Mouse (Mus musculus): ENCODE data around the gene Stxbp1.

The Stxbp1 gene

GRCm38 (mm10) chr2:32857584-32857983 is 10.5 kb upstream of the Stxbp1 start:
- ChIA-PET POLR2A (interaction anchor here (0.6 to 1.5 kb wide), 35 partner anchors 14 to 1296 kb away, joined by 3 to 9 read pairs (median 3); partner anchors contain the start of genes Lrsam1 (in 1 of the 4), Rpl12 (in 1 of the 4), Slc2a8 (in 1 of the 4) and St6galnac4 (in 1 of the 4)), CTCF (interaction anchor here (0.5 to 1.5 kb wide), 148 partner anchors 8 to 590 kb away, joined by 3 to 74 read pairs (median 4); partner anchors contain the start of genes Tor2a (in 3 of the 4), Stxbp1 (in 2 of the 4), Cfap157 (in 1 of the 4) and Fpgs (in 1 of the 4))

- ChIA-PET POLR2A (interaction anchor here in 2 of 4 experiments (0.5 to 1.6 kb wide), 3 partner anchors 73 to 113 kb away, joined by 3 to 7 read pairs (median 5); no protein-coding TSS in a partner anchor), CTCF (interaction anchor here in 3 of 4 experiments (0.5 to 5.9 kb wide), 13 partner anchors 10 to 454 kb away, joined by 3 to 98 read pairs (median 5); no protein-coding TSS in a partner anchor)
Observed at GRCm38 (mm10) chr2:32855790-32856465, 8.9 kb upstream of the Stxbp1 start.

- ChIA-PET CTCF (interaction anchor here (0.7 to 5.9 kb wide), 28 partner anchors 10 to 453 kb away, joined by 3 to 98 read pairs (median 6); partner anchors contain the start of gene Tor2a (in 1 of the 4)), POLR2A (interaction anchor here in 3 of 4 experiments (0.5 to 1.7 kb wide), 6 partner anchors 73 to 128 kb away, joined by 3 to 7 read pairs (median 4); no protein-coding TSS in a partner anchor)
Observed at GRCm38 (mm10) chr2:32855046-32855785, 8.2 kb upstream of the Stxbp1 start.

GRCm38 (mm10) chr2:32854206-32854605 is 7.2 kb upstream of the Stxbp1 start:
- ChIA-PET CTCF (interaction anchor here (0.5 to 5.9 kb wide), 68 partner anchors 9 to 594 kb away, joined by 3 to 98 read pairs (median 5); partner anchors contain the start of genes Tor2a (in 2 of the 4), Cfap157 (in 1 of the 4), Eng (in 1 of the 4) and Pip5kl1 (in 1 of the 4)), POLR2A (interaction anchor here in 3 of 4 experiments (0.7 to 1.7 kb wide), 12 partner anchors 12 to 146 kb away, joined by 3 to 6 read pairs (median 4); partner anchors contain the start of genes Lrsam1 (in 1 of the 3), Rpl12 (in 1 of the 3) and Tor2a (in 1 of the 3))

GRCm38 (mm10) chr2:32853716-32854115 is 6.7 kb upstream of the Stxbp1 start:
- CTCF ChIA-PET = interaction anchor here (0.6 to 5.9 kb wide), 59 partner anchors 9 to 279 kb away, joined by 3 to 98 read pairs (median 5); partner anchors contain the start of genes Tor2a (in 2 of the 4), Cfap157 (in 1 of the 4), Eng (in 1 of the 4) and Garnl3 (in 1 of the 4)
- POLR2A ChIA-PET = interaction anchor here in 2 of 4 experiments (0.7 to 1.7 kb wide), 11 partner anchors 11 to 145 kb away, joined by 3 to 6 read pairs (median 4); partner anchors contain the start of genes Lrsam1 (in 1 of the 2), Rpl12 (in 1 of the 2) and Tor2a (in 1 of the 2)

- POLR2A ChIA-PET = interaction anchor here in 3 of 4 experiments (0.5 to 2.6 kb wide), 23 partner anchors 8 to 1340 kb away, joined by 3 to 11 read pairs (median 3); partner anchors contain the start of genes Lrsam1 (in 3 of the 3), Rpl12 (in 3 of the 3) and Slc2a8 (in 1 of the 3)
Observed at GRCm38 (mm10) chr2:32852156-32852555, 5.1 kb upstream of the Stxbp1 start.

GRCm38 (mm10) chr2:32847468-32847821 is 400 bp upstream of the Stxbp1 start:
- ChIA-PET POLR2A (interaction anchor here in 2 of 4 experiments (1.0 to 1.2 kb wide), 3 partner anchors 13 to 138 kb away, joined by 3 read pairs; partner anchors contain the start of genes Lrsam1 (in 1 of the 2) and Rpl12 (in 1 of the 2)), CTCF (interaction anchor here in 2 of 4 experiments (0.6 to 1.2 kb wide), 6 partner anchors 10 to 82 kb away, joined by 3 to 6 read pairs (median 3); no protein-coding TSS in a partner anchor)

More at GRCm38 (mm10) chr2:32852156-32852555, 5.1 kb upstream of the Stxbp1 start:
- CTCF ChIA-PET = interaction anchor here (0.6 to 5.9 kb wide), 35 partner anchors 8 to 280 kb away, joined by 3 to 98 read pairs (median 4); partner anchors contain the start of genes Tor2a (in 2 of the 4) and Garnl3 (in 1 of the 4)

- ChIA-PET POLR2A (interaction anchor here in 2 of 4 experiments (0.6 to 0.7 kb wide), 7 partner anchors 27 to 1096 kb away, joined by 3 to 8 read pairs (median 5); no protein-coding TSS in a partner anchor), CTCF (interaction anchor here in 2 of 4 experiments (0.6 to 1.3 kb wide), 7 partner anchors 11 to 507 kb away, joined by 3 to 6 read pairs (median 3); no protein-coding TSS in a partner anchor)
Observed at GRCm38 (mm10) chr2:32846101-32846804, 792 bp downstream of the Stxbp1 start.

GRCm38 (mm10) chr2:32845572-32846100 is 1.4 kb downstream of the Stxbp1 start:
- ChIA-PET CTCF (interaction anchor here in 2 of 4 experiments (0.6 to 1.4 kb wide), 8 partner anchors 9 to 508 kb away, joined by 3 to 6 read pairs (median 3); no protein-coding TSS in a partner anchor), POLR2A (no interaction called here)

GRCm38 (mm10) chr2:32842558-32842957 is 4.5 kb downstream of the Stxbp1 start:
- CTCF ChIA-PET = interaction anchor here (0.6 to 3.0 kb wide), 68 partner anchors 8 to 714 kb away, joined by 3 to 28 read pairs (median 4); partner anchors contain the start of genes Tor2a (in 2 of the 4), Ptrh1 (in 1 of the 4) and Ttc16 (in 1 of the 4)

GRCm38 (mm10) chr2:32841099-32841498 is 5.9 kb downstream of the Stxbp1 start:
- ChIA-PET CTCF (interaction anchor here in 3 of 4 experiments (0.7 to 3.0 kb wide), 11 partner anchors 9 to 113 kb away, joined by 3 to 26 read pairs (median 5); no protein-coding TSS in a partner anchor), POLR2A (interaction anchor here in 2 of 4 experiments (0.7 to 1.0 kb wide), 2 partner anchors 11 to 54 kb away, joined by 3 to 5 read pairs; no protein-coding TSS in a partner anchor)

More at GRCm38 (mm10) chr2:32842558-32842957, 4.5 kb downstream of the Stxbp1 start:
- POLR2A ChIA-PET = interaction anchor here in 2 of 4 experiments (0.7 to 1.9 kb wide), 15 partner anchors 9 to 211 kb away, joined by 3 to 7 read pairs (median 3); partner anchors contain the start of genes Lrsam1 (in 1 of the 2) and Rpl12 (in 1 of the 2)

GRCm38 (mm10) chr2:32839261-32839660 is 7.8 kb downstream of the Stxbp1 start:
- ChIA-PET CTCF (interaction anchor here in 1 of 4 experiments (1.8 kb wide), 1 partner anchor 13 kb away, joined by 5 read pairs; no protein-coding TSS in a partner anchor), POLR2A (interaction anchor here in 2 of 4 experiments (0.9 to 1.4 kb wide), 4 partner anchors 17 to 122 kb away, joined by 3 to 6 read pairs (median 4); partner anchors contain the start of genes Lrsam1 (in 1 of the 2) and Rpl12 (in 1 of the 2))

- POLR2A ChIA-PET = interaction anchor here in 3 of 4 experiments (0.9 to 1.3 kb wide), 4 partner anchors 15 to 123 kb away, joined by 3 to 6 read pairs (median 4); partner anchors contain the start of genes Lrsam1 (in 1 of the 3) and Rpl12 (in 1 of the 3)
Observed at GRCm38 (mm10) chr2:32838147-32838884, 8.7 kb downstream of the Stxbp1 start.

GRCm38 (mm10) chr2:32835588-32835987 is 11.5 kb downstream of the Stxbp1 start:
- ChIA-PET CTCF (interaction anchor here in 2 of 4 experiments (0.6 to 1.8 kb wide), 4 partner anchors 16 to 82 kb away, joined by 3 to 6 read pairs (median 4); no protein-coding TSS in a partner anchor), POLR2A (interaction anchor here in 1 of 4 experiments (1.2 to 1.4 kb wide), 3 partner anchors 9 to 30 kb away, joined by 3 read pairs; no protein-coding TSS in a partner anchor)

More at GRCm38 (mm10) chr2:32838147-32838884, 8.7 kb downstream of the Stxbp1 start:
- CTCF ChIA-PET = interaction anchor here in 3 of 4 experiments (0.6 to 1.8 kb wide), 11 partner anchors 10 to 145 kb away, joined by 3 to 5 read pairs (median 3); no protein-coding TSS in a partner anchor

- POLR2A ChIA-PET = interaction anchor here (0.5 to 1.8 kb wide), 12 partner anchors 8 to 1503 kb away, joined by 3 to 7 read pairs (median 3); partner anchors contain the start of genes Lrsam1 (in 1 of the 4) and Rpl12 (in 1 of the 4)
- CTCF ChIA-PET = interaction anchor here in 3 of 4 experiments (0.6 to 1.8 kb wide), 11 partner anchors 8 to 79 kb away, joined by 3 to 8 read pairs (median 4); no protein-coding TSS in a partner anchor
Observed at GRCm38 (mm10) chr2:32834496-32834895, 12.5 kb downstream of the Stxbp1 start.

Measured in embryonic stem cell, embryonic (primary cell).